23 mouse cellular contexts compared by ENCODE assay signal in the genomic region with DNA sequence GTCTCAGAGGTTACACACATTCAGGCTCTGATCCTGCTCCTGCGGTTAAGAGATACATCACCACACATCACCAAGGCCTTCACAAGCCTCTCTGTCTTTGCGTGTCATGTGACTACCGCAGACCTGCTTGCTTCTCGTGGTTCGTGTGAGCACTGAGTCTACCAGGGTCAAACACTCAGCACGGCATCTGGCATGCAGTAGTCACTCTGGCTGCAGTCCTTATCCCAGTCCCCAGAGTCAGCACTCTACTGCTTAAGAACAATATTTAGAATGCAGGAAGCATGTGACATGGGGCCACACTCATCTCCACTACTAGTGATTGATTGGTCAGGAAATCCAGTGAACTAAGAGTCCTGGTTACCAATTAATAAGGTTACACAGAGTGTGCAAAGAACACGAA. TPM values are rescaled to one million over a fixed set of nuclear protein-coding genes. Genes with fewer than 3 reads are reported as not detected.
DNase-seq lines count a peak whose midpoint lies in the region; ATAC-seq and TF ChIP-seq lines count a peak whose summit lies in the region.
"Had no signal": no experiment of that assay in that cellular context is flagged by ENCODE, and none has a peak within 500 bp of the region (broad histone marks: within the 10 kb centered on the region; RNA-seq: fewer than 3 reads in every experiment).

No protein-coding gene starts in this region.

- no peak overlapping the region for H3K4me3 ChIP-seq in kidney, embryonic 14.5 days (ENCODE audit: low read length)
- no peak overlapping the region for H3K4me3 ChIP-seq in midbrain, embryonic 11.5 days (ENCODE audit: low read depth, low read length)
- no peak overlapping the region for H3K4me3 ChIP-seq in midbrain, postnatal 0 days (ENCODE audit: low read depth, low read length)
- H3K4me3 ChIP-seq in intestine, postnatal 0 days (ENCODE audit: low read depth, low read length): no peak overlapping the region
- H3K4me3 ChIP-seq: embryonic facial prominence, embryonic 15.5 days; forebrain, embryonic 10.5 days had no signal

- H3K9me3 ChIP-seq in kidney, embryonic 14.5 days (ENCODE audit: control insufficient read depth, low read length): no peaks in the 10 kb centered on the region
- H3K9me3 ChIP-seq in midbrain, embryonic 11.5 days (ENCODE audit: control insufficient read depth, low read length): no peaks in the 10 kb centered on the region
- no peaks in the 10 kb centered on the region for H3K9me3 ChIP-seq in midbrain, postnatal 0 days (ENCODE audit: low read length)
- no peaks in the 10 kb centered on the region for H3K9me3 ChIP-seq in intestine, postnatal 0 days (ENCODE audit: control insufficient read depth)
- H3K9me3 ChIP-seq: embryonic facial prominence, embryonic 15.5 days; forebrain, embryonic 10.5 days had no signal

- H3K27me3 ChIP-seq in kidney, embryonic 14.5 days (ENCODE audit: control insufficient read depth, insufficient read depth, low read length): no peaks in the 10 kb centered on the region
- no peaks in the 10 kb centered on the region for H3K27me3 ChIP-seq in midbrain, embryonic 11.5 days (ENCODE audit: control insufficient read depth, insufficient read depth, low read length)
- H3K27me3 ChIP-seq in midbrain, postnatal 0 days (ENCODE audit: insufficient read depth, low read length): no peaks in the 10 kb centered on the region
- no peaks in the 10 kb centered on the region for H3K27me3 ChIP-seq in intestine, postnatal 0 days (replicated peaks; ENCODE audit: control insufficient read depth, insufficient read depth, low read length)
- H3K27me3 ChIP-seq: embryonic facial prominence, embryonic 15.5 days; Patski had no signal

- no peak for TF ChIP-seq CTCF in midbrain, postnatal 0 days (IDR thresholded peaks at IDR 0.05)
- no peak for TF ChIP-seq CTCF in intestine, postnatal 0 days (IDR thresholded peaks at IDR 0.05; ENCODE audit: low read depth)

- WGBS in kidney, embryonic 14.5 days: 55% methylated on average over 7 of the region's 7 CpGs
- WGBS in midbrain, embryonic 11.5 days: 84% methylated on average over 7 of the region's 7 CpGs
- 82% methylated on average over 7 of the region's 7 CpGs for WGBS in midbrain, postnatal 0 days
- 36% methylated on average over 7 of the region's 7 CpGs for WGBS in intestine, postnatal 0 days

- no peak overlapping the region for H3K4me2 ChIP-seq in kidney, embryonic 14.5 days (replicated peaks; ENCODE audit: low read depth, low read length)
- no peak overlapping the region for H3K4me2 ChIP-seq in midbrain, embryonic 11.5 days
- no peak overlapping the region for H3K4me2 ChIP-seq in midbrain, postnatal 0 days (ENCODE audit: low read depth, low read length, poor library complexity, severe bottlenecking)
- H3K4me2 ChIP-seq in intestine, postnatal 0 days (replicated peaks; ENCODE audit: low read depth): no peak overlapping the region
- H3K4me2 ChIP-seq: embryonic facial prominence, embryonic 15.5 days; hindbrain, embryonic 14.5 days had no signal

- intact Hi-C loops in left cerebral cortex, postnatal 4 days (cut with DNase I): no loop called here

- H3K9ac ChIP-seq in kidney, embryonic 14.5 days (ENCODE audit: low read depth, low read length): no peak overlapping the region
- H3K9ac ChIP-seq in midbrain, embryonic 11.5 days (ENCODE audit: low read length): no peak overlapping the region
- H3K9ac ChIP-seq in midbrain, postnatal 0 days (replicated peaks; ENCODE audit: low read length, poor library complexity, severe bottlenecking): no peak overlapping the region
- H3K9ac ChIP-seq in intestine, postnatal 0 days (ENCODE audit: low read depth, low read length): no peak overlapping the region
- H3K9ac ChIP-seq: embryonic facial prominence, embryonic 15.5 days; hindbrain, embryonic 14.5 days had no signal

- no peaks in the 10 kb centered on the region for H3K4me1 ChIP-seq in kidney, embryonic 14.5 days (ENCODE audit: control insufficient read depth, insufficient read depth, low read length)
- H3K4me1 ChIP-seq in midbrain, embryonic 11.5 days (ENCODE audit: control insufficient read depth, insufficient read depth, low read length): no peaks in the 10 kb centered on the region
- H3K4me1 ChIP-seq in midbrain, postnatal 0 days (ENCODE audit: insufficient read depth, low read length): no peaks in the 10 kb centered on the region
- H3K4me1 ChIP-seq in intestine, postnatal 0 days (replicated peaks; ENCODE audit: control insufficient read depth, insufficient read depth, low read length): 0 out of 2 replicates have a peak, but pooled peaks cover 11% of the 10 kb centered on the region
- H3K4me1 ChIP-seq: embryonic facial prominence, embryonic 15.5 days; forebrain, embryonic 10.5 days had no signal

- no peak for DNase-seq in kidney, postnatal 4 days
- peak; percentile 49 for DNase-seq in midbrain, embryonic 11.5 days (ENCODE audit: low spot score, missing footprints)
- no peak for DNase-seq in midbrain, postnatal 0 days (ENCODE audit: low spot score)
- DNase-seq in yolk sac, embryonic 10.5 days (ENCODE audit: low spot score): peak; percentile 80
- no peak for DNase-seq in right cerebral cortex, adult 2 months (ENCODE audit: low spot score in 2 of 2)
- no peak for DNase-seq in left cerebral cortex, postnatal 4 days
- DNase-seq: B cell, adult 2 months; cerebellum, adult 8-10 months; gastrocnemius, postnatal 14 days; heart, postnatal 14 days; kidney, adult 18-20 months; layer of hippocampus, postnatal 36 days; midbrain, embryonic 14.5 days; right cerebral cortex, adult 18-20 months; thymus, adult 18-20 months had no signal

- no peaks in the 10 kb centered on the region for H3K36me3 ChIP-seq in kidney, embryonic 14.5 days (ENCODE audit: control insufficient read depth, insufficient read depth, low read length)
- H3K36me3 ChIP-seq in midbrain, embryonic 11.5 days (ENCODE audit: control insufficient read depth, insufficient read depth, low read length): no peaks in the 10 kb centered on the region
- H3K36me3 ChIP-seq in midbrain, postnatal 0 days (ENCODE audit: insufficient read depth, low read length): no peaks in the 10 kb centered on the region
- H3K36me3 ChIP-seq in intestine, postnatal 0 days (ENCODE audit: control insufficient read depth, insufficient read depth): peaks cover 4% of the 10 kb centered on the region
- H3K36me3 ChIP-seq: embryonic facial prominence, embryonic 15.5 days; forebrain, embryonic 10.5 days had no signal

- H3K27ac ChIP-seq in kidney, embryonic 14.5 days (ENCODE audit: low read depth, low read length): no peak overlapping the region
- no peak overlapping the region for H3K27ac ChIP-seq in midbrain, embryonic 11.5 days (ENCODE audit: low read depth, low read length)
- H3K27ac ChIP-seq in midbrain, postnatal 0 days (ENCODE audit: low read depth, low read length): no peak overlapping the region
- H3K27ac ChIP-seq in intestine, postnatal 0 days (ENCODE audit: low read depth, low read length): peak overlapping the region; percentile 57
- H3K27ac ChIP-seq: embryonic facial prominence, embryonic 15.5 days; forebrain, embryonic 10.5 days; hindbrain, embryonic 14.5 days; macrophage had no signal

- 0 out of 2 replicates have a peak, but pooled peaks have one; percentile 20 for ATAC-seq in kidney, embryonic 14.5 days (ENCODE audit: low FRiP score, low TSS enrichment)
- no peak for ATAC-seq in midbrain, embryonic 11.5 days (ENCODE audit: low FRiP score)
- no peak for ATAC-seq in midbrain, postnatal 0 days (ENCODE audit: low FRiP score)
- peak; percentile 63 for ATAC-seq in intestine, postnatal 0 days
- ATAC-seq: Patski had no signal

RNA-seq across cellular contexts. Expression of a gene that starts 52.9 kb away (rescaled TPM):
- 3.0 and 3.5 TPM in 2 replicates for polyA plus RNA-seq in kidney, embryonic 14.5 days (2014; fragmentation: Nextera tagmentation; extraction: Ambion mirVana)
- polyA plus RNA-seq in midbrain, embryonic 11.5 days (2014; fragmentation: Nextera tagmentation; extraction: Ambion mirVana): 3.6 and 4.5 TPM in 2 replicates
- total RNA-seq in midbrain, postnatal 0 days (2014; rRNA removed): 9.7 and 12.5 TPM in 2 replicates
- polyA plus RNA-seq in midbrain, postnatal 0 days (2015; fragmentation: Nextera tagmentation; extraction: Ambion mirVana): 5.4 and 7.2 TPM in 2 replicates
- polyA plus RNA-seq in intestine, postnatal 0 days (2015; fragmentation: Nextera tagmentation; extraction: Ambion mirVana): 26.9 and 29.9 TPM in 2 replicates
- total RNA-seq in left cerebral cortex, postnatal 4 days (2021): 1 to 10 TPM; 4.0 to 5.1 TPM
- total RNA-seq: common myeloid progenitor, adult 5-6 weeks had no signal
- polyA plus RNA-seq: Patski had no signal

Comparison
In these comparisons a context has a peak if more than half of its experiments do, and no peak if none do; other contexts are left out.
1. DNase-seq: peak in midbrain, embryonic 11.5 days (single experiment) and yolk sac, embryonic 10.5 days (single experiment); none in kidney, postnatal 4 days (0 of 2), midbrain, postnatal 0 days (single experiment), right cerebral cortex, adult 2 months (0 of 2) and left cerebral cortex, postnatal 4 days (single experiment).
2. ATAC-seq: peak in kidney, embryonic 14.5 days (single experiment) and intestine, postnatal 0 days (single experiment); none in midbrain, embryonic 11.5 days (single experiment) and midbrain, postnatal 0 days (single experiment).